Mouse (Mus musculus) liver, adult 2 months (tissue): ENCODE data around the gene Bco1.

Experiments
- CTCF ChIP-seq: fragments of 200-500 bp; IDR thresholded peaks from 2 replicates; pipeline ENCODE4 v1.5.1; 2011; ENCODE audit warnings: low read depth, low read length, control low read depth
- POLR2A ChIP-seq: fragments of 200-500 bp; IDR thresholded peaks from 2 replicates; pipeline ENCODE4 v1.6.1; 2011; ENCODE audit warnings: low read length, control low read depth; ENCODE audit not compliant: insufficient read depth; ENCODE audit errors: extremely low read depth

- TF ChIP-seq POLR2A = no peak
- no peak for TF ChIP-seq CTCF
Observed at GRCm38 (mm10) chr8:117166515-117166914, 70.9 kb downstream of the Bco1 start.
